Mouse (Mus musculus) thymus, adult 2 months (tissue): ENCODE results near the gene Lamb3.

Experiments used
- CTCF ChIP-seq: fragments of 200-500 bp; IDR thresholded peaks from 2 replicates; pipeline ENCODE4 v1.5.1; 2012; ENCODE audit warnings: mild to moderate bottlenecking, control low read depth, low read length, moderate library complexity, borderline replicate concordance; ENCODE audit not compliant: control insufficient read depth, poor library complexity, insufficient read depth; ENCODE audit errors: extremely low read depth
- POLR2A ChIP-seq: fragments of 200-500 bp; IDR thresholded peaks from 2 replicates; pipeline ENCODE4 v1.6.1; 2012; ENCODE audit warnings: mild to moderate bottlenecking, low read length, control low read depth, moderate library complexity; ENCODE audit not compliant: control insufficient read depth, poor library complexity, insufficient read depth; ENCODE audit errors: extremely low read depth

- no peak for TF ChIP-seq CTCF
- no peak for TF ChIP-seq POLR2A
Observed at GRCm38 (mm10) chr1:193189771-193190170, 17.7 kb upstream of the Lamb3 start.
